Mouse (Mus musculus): Measurements from ENCODE around the gene Ltv1.

- TF ChIP-seq GATA1 (IDR thresholded peaks at IDR 0.05; ENCODE audit: low read length) (no peak), TAL1 (IDR thresholded peaks at IDR 0.05; ENCODE audit: low read length) (no peak)
These were observed 57.7 kb downstream of the Ltv1 start for GRCm38 (mm10) chr10:13135276-13135675.
